ENCODE assay signal across 8 mouse cellular contexts in the genomic region with DNA sequence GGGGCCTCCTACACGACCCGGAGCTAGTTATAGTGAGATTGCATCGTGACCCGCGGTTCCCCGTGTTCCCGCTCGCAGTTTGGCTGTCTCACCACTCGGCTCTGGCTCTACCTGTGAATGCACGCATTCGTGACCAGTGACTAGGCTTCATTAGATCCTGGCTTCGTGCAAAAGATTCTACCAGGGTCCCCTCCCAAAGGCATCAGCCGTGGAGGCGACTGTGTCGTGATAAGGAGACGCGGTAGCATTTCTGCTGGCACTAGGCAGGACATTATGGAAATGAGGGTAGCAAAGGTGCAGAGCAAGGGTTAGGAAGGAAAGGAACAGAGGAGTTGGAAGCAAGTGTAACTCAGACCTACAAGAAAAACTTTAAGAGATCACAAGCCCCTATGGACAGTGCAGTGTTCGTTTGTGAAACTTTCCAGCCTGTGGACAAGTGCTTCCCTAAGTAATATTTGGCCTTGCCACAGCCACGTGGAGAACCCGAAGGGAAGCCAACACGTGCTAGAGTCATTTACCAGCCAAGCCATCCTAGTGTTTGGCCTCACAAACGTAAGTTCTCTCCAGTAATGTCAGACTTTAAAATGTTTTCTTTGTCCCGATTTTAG. TPM values are rescaled to one million over a fixed set of nuclear protein-coding genes. Genes with fewer than 3 reads are reported as not detected.
A peak's percentile ranks its signal among the peaks of the same experiment; 100 is the strongest.
DNase-seq lines count a peak whose midpoint lies in the region; ATAC-seq lines count a peak whose summit lies in the region.

No protein-coding gene starts in this region.

- H3K9me3 ChIP-seq in megakaryocyte, embryonic 14.5 days = no peaks in the 10 kb centered on the region
- H3K9me3 ChIP-seq in heart, embryonic 11.5 days (replicated peaks; ENCODE audit: control insufficient read depth, low read length) = no peaks in the 10 kb centered on the region
- H3K9me3 ChIP-seq in limb, embryonic 10.5 days (replicated peaks) = no peaks in the 10 kb centered on the region

- peak; percentile 10 to 31 for DNase-seq in adrenal gland, postnatal 36 days
- no peak for DNase-seq in limb, embryonic 10.5 days (ENCODE audit: low spot score)
- DNase-seq in thymus, postnatal 36 days = no peak
- no peak for DNase-seq in right cerebral cortex, postnatal 14 days

- peaks cover 10% of the 10 kb centered on the region for H3K27me3 ChIP-seq in megakaryocyte, embryonic 14.5 days (replicated peaks)
- no peaks in the 10 kb centered on the region for H3K27me3 ChIP-seq in heart, embryonic 11.5 days (ENCODE audit: control insufficient read depth, insufficient read depth, low read length)
- H3K27me3 ChIP-seq in limb, embryonic 10.5 days (ENCODE audit: low read depth, poor library complexity, severe bottlenecking) = no peaks in the 10 kb centered on the region

- H3K9ac ChIP-seq in heart, embryonic 11.5 days (ENCODE audit: low read depth, low read length) = peak overlapping the region; percentile 67

- WGBS in heart, embryonic 11.5 days (ENCODE audit: insufficient replicate concordance) = 19% methylated on average over 23 of the region's 23 CpGs
- WGBS in limb, embryonic 10.5 days = 12% methylated on average over 23 of the region's 23 CpGs

- H3K4me1 ChIP-seq in megakaryocyte, embryonic 14.5 days = no peaks in the 10 kb centered on the region
- no peaks in the 10 kb centered on the region for H3K4me1 ChIP-seq in heart, embryonic 11.5 days (ENCODE audit: control insufficient read depth, insufficient read depth, low read length)
- H3K4me1 ChIP-seq in limb, embryonic 10.5 days = no peaks in the 10 kb centered on the region

- H3K36me3 ChIP-seq in megakaryocyte, embryonic 14.5 days (replicated peaks; ENCODE audit: low read length) = peaks cover 25% of the 10 kb centered on the region
- H3K36me3 ChIP-seq in heart, embryonic 11.5 days (ENCODE audit: control insufficient read depth, insufficient read depth, low read length) = 0 out of 2 replicates have a peak, but pooled peaks cover 3% of the 10 kb centered on the region
- H3K36me3 ChIP-seq in limb, embryonic 10.5 days = peaks cover 31% of the 10 kb centered on the region

- peak overlapping the region; percentile 74 for H3K27ac ChIP-seq in heart, embryonic 11.5 days (ENCODE audit: low read depth, low read length)
- peak overlapping the region; percentile 89 for H3K27ac ChIP-seq in limb, embryonic 10.5 days

- H3K4me2 ChIP-seq in heart, embryonic 11.5 days = peak overlapping the region; percentile 62

- no peak for ATAC-seq in megakaryocyte, adult 5-6 weeks (ENCODE audit: poor library complexity, severe bottlenecking)
- ATAC-seq in heart, embryonic 11.5 days (replicated peaks; ENCODE audit: insufficient number of reproducible peaks, low FRiP score, low TSS enrichment) = no peak
- 0 out of 2 replicates have a peak, but pooled peaks have one; percentile 3 for ATAC-seq in monocyte, adult 5-6 weeks (replicated peaks; ENCODE audit: insufficient number of reproducible peaks, low FRiP score, low TSS enrichment, poor library complexity, severe bottlenecking)

- peak overlapping the region; percentile 97 for H3K4me3 ChIP-seq in megakaryocyte, embryonic 14.5 days (replicated peaks)
- H3K4me3 ChIP-seq in heart, embryonic 11.5 days (ENCODE audit: low read depth, low read length) = peak overlapping the region; percentile 57
- H3K4me3 ChIP-seq in limb, embryonic 10.5 days = peak overlapping the region; percentile 60

RNA-seq across cellular contexts. Expression of a gene that starts 0.6 kb away (rescaled TPM):
- polyA plus RNA-seq in megakaryocyte, embryonic 14.5 days (2012; ENCODE audit: insufficient read depth, low replicate concordance) = 1.8 and 9.2 TPM in 2 replicates
- 37.4 and 41.2 TPM in 2 replicates for total RNA-seq in megakaryocyte, adult 5-6 weeks (2015)
- total RNA-seq in megakaryocyte, adult 5-6 weeks (2017) = 79.3 and 82.6 TPM in 2 replicates
- 10 to 100 TPM; 39.9 to 50.8 TPM for total RNA-seq in adrenal gland, postnatal 36 days (2021)
- 74.0 and 79.2 TPM in 2 replicates for polyA plus RNA-seq in heart, embryonic 11.5 days (2014; fragmentation: Nextera tagmentation; extraction: Ambion mirVana)
- polyA plus RNA-seq in limb, embryonic 10.5 days (2016; fragmentation: Nextera tagmentation; extraction: Ambion mirVana) = 212 and 261 TPM in 2 replicates
- 50.5 to 74.7 TPM (median 72.4 TPM) in 3 replicates for total RNA-seq in monocyte, adult 5-6 weeks (2017)

RNA-seq across cellular contexts. Expression of a gene that starts 11.0 kb away (rescaled TPM):
- polyA plus RNA-seq in megakaryocyte, embryonic 14.5 days (2012; ENCODE audit: insufficient read depth, low replicate concordance) = 0.41 TPM in 1 of 2 replicates, not detected in the other
- total RNA-seq in megakaryocyte, adult 5-6 weeks (2015) = 15.3 and 19.9 TPM in 2 replicates
- total RNA-seq in megakaryocyte, adult 5-6 weeks (2017) = 6.2 and 10.0 TPM in 2 replicates
- 1 to 10 TPM; 1.2 to 1.9 TPM for total RNA-seq in adrenal gland, postnatal 36 days (2021)
- 1.8 and 1.9 TPM in 2 replicates for polyA plus RNA-seq in heart, embryonic 11.5 days (2014; fragmentation: Nextera tagmentation; extraction: Ambion mirVana)
- polyA plus RNA-seq in limb, embryonic 10.5 days (2016; fragmentation: Nextera tagmentation; extraction: Ambion mirVana) = 0.46 and 0.65 TPM in 2 replicates
- 13.7 to 36.8 TPM (median 15.5 TPM) in 3 replicates for total RNA-seq in monocyte, adult 5-6 weeks (2017)

RNA-seq across cellular contexts. Expression of a gene that starts 34.5 kb away (rescaled TPM):
- polyA plus RNA-seq in megakaryocyte, embryonic 14.5 days (2012; ENCODE audit: insufficient read depth, low replicate concordance) = 3.6 and 11.2 TPM in 2 replicates
- 95.3 and 104 TPM in 2 replicates for total RNA-seq in megakaryocyte, adult 5-6 weeks (2015)
- 88.8 and 97.8 TPM in 2 replicates for total RNA-seq in megakaryocyte, adult 5-6 weeks (2017)
- 10 to 100 TPM; 44.3 to 46.2 TPM for total RNA-seq in adrenal gland, postnatal 36 days (2021)
- polyA plus RNA-seq in heart, embryonic 11.5 days (2014; fragmentation: Nextera tagmentation; extraction: Ambion mirVana) = 22.3 and 25.2 TPM in 2 replicates
- 19.9 and 23.2 TPM in 2 replicates for polyA plus RNA-seq in limb, embryonic 10.5 days (2016; fragmentation: Nextera tagmentation; extraction: Ambion mirVana)
- total RNA-seq in monocyte, adult 5-6 weeks (2017) = 116 to 175 TPM (median 117 TPM) in 3 replicates

Comparison
In these comparisons a context has a peak if more than half of its experiments do, and no peak if none do; other contexts are left out.
1. DNase-seq: peak in adrenal gland, postnatal 36 days (2 of 2); none in limb, embryonic 10.5 days (single experiment), thymus, postnatal 36 days (0 of 2) and right cerebral cortex, postnatal 14 days (single experiment).
2. Peak in every context shown above with its lines, with median percentiles within 50 percentile points of each other: H3K4me3 ChIP-seq.